ENCODE assay signal across 14 mouse cellular contexts in the genomic region with DNA sequence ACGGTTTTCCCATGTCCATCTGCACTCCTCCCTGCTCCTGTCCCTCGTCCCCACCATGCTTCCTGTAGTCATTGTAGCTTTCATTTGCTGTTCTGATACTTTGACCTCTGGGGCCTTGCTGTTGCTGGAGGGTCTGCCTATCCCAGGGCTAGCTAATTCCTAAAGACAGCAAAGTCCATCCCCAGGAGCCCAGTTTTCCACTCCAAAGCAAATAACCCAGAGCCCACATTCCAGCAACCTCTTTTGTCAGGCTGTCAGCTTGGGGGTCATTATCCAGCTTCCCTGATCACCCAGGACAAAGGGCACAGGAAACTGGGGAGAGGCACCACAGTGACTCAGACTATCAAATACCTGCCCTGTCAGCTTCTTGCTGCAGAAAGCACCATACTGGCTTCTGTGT.
A peak's percentile ranks its signal among the peaks of the same experiment; 100 is the strongest.
DNase-seq lines count a peak whose midpoint lies in the region; ATAC-seq and TF ChIP-seq lines count a peak whose summit lies in the region.
"Had no signal": no experiment of that assay in that cellular context is flagged by ENCODE, and none has a peak within 500 bp of the region (broad histone marks: within the 10 kb centered on the region; RNA-seq: fewer than 3 reads in every experiment).

No protein-coding gene starts in this region.

- H3K27me3 ChIP-seq in midbrain, embryonic 10.5 days (ENCODE audit: low read depth, poor library complexity, severe bottlenecking), result peaks cover 25% of the 10 kb centered on the region; the same call in 1 of the 2 replicates
- H3K27me3 ChIP-seq in midbrain, postnatal 0 days (ENCODE audit: insufficient read depth, low read length), result no peaks in the 10 kb centered on the region
- no peaks in the 10 kb centered on the region for H3K27me3 ChIP-seq in intestine, embryonic 14.5 days (replicated peaks; ENCODE audit: control insufficient read depth, insufficient read depth, low read length)
- H3K27me3 ChIP-seq in liver, adult 2 months (ENCODE audit: control insufficient read depth, insufficient read depth, low read length), result no peaks in the 10 kb centered on the region
- no peaks in the 10 kb centered on the region for H3K27me3 ChIP-seq in stomach, embryonic 16.5 days (ENCODE audit: control insufficient read depth, insufficient read depth, low read length)
- H3K27me3 ChIP-seq: forebrain, embryonic 15.5 days; Patski had no signal

- H3K27ac ChIP-seq in midbrain, embryonic 10.5 days (replicated peaks), result peak overlapping the region; percentile 34
- no peak overlapping the region for H3K27ac ChIP-seq in midbrain, postnatal 0 days (ENCODE audit: low read depth, low read length)
- peak overlapping the region; percentile 3; the same call in 1 of the 2 replicates for H3K27ac ChIP-seq in intestine, embryonic 14.5 days (ENCODE audit: low read depth)
- H3K27ac ChIP-seq in liver, adult 2 months (replicated peaks; ENCODE audit: insufficient read depth, low read depth, low read length), result no peak overlapping the region
- H3K27ac ChIP-seq in stomach, embryonic 16.5 days (ENCODE audit: low read length), result no peak overlapping the region
- H3K27ac ChIP-seq: forebrain, embryonic 15.5 days; midbrain, embryonic 12.5 days had no signal

- 0 out of 2 replicates have a peak, but pooled peaks cover 6% of the 10 kb centered on the region for H3K9me3 ChIP-seq in midbrain, embryonic 10.5 days (replicated peaks)
- H3K9me3 ChIP-seq in midbrain, postnatal 0 days (ENCODE audit: low read length), result no peaks in the 10 kb centered on the region
- H3K9me3 ChIP-seq in intestine, embryonic 14.5 days (ENCODE audit: control insufficient read depth, low read length), result peaks cover 4% of the 10 kb centered on the region
- no peaks in the 10 kb centered on the region for H3K9me3 ChIP-seq in stomach, embryonic 16.5 days (replicated peaks; ENCODE audit: control insufficient read depth, low read length)

- peaks cover 18% of the 10 kb centered on the region for H3K4me1 ChIP-seq in midbrain, embryonic 10.5 days
- no peaks in the 10 kb centered on the region for H3K4me1 ChIP-seq in midbrain, postnatal 0 days (ENCODE audit: insufficient read depth, low read length)
- H3K4me1 ChIP-seq in intestine, embryonic 14.5 days (replicated peaks; ENCODE audit: control insufficient read depth, insufficient read depth, low read length), result peaks cover 4% of the 10 kb centered on the region; the same call in 1 of the 2 replicates
- peaks cover 3% of the 10 kb centered on the region; the same call in 1 of the 2 replicates for H3K4me1 ChIP-seq in liver, adult 2 months (ENCODE audit: control insufficient read depth, insufficient read depth, low read length)
- H3K4me1 ChIP-seq in stomach, embryonic 16.5 days (ENCODE audit: control insufficient read depth, insufficient read depth, low read length), result no peaks in the 10 kb centered on the region
- H3K4me1 ChIP-seq: forebrain, embryonic 15.5 days had no signal

- no peak for TF ChIP-seq CTCF in midbrain, postnatal 0 days (IDR thresholded peaks at IDR 0.05)
- TF ChIP-seq CTCF in liver, adult 2 months (IDR thresholded peaks at IDR 0.05; ENCODE audit: low read depth, low read length), result no peak

- H3K36me3 ChIP-seq in midbrain, embryonic 10.5 days, result no peaks in the 10 kb centered on the region
- no peaks in the 10 kb centered on the region for H3K36me3 ChIP-seq in midbrain, postnatal 0 days (ENCODE audit: insufficient read depth, low read length)
- no peaks in the 10 kb centered on the region for H3K36me3 ChIP-seq in intestine, embryonic 14.5 days (ENCODE audit: control insufficient read depth, insufficient read depth, low read length)
- H3K36me3 ChIP-seq in liver, adult 2 months (ENCODE audit: control insufficient read depth, insufficient read depth, low read length), result no peaks in the 10 kb centered on the region
- no peaks in the 10 kb centered on the region for H3K36me3 ChIP-seq in stomach, embryonic 16.5 days (ENCODE audit: control insufficient read depth, insufficient read depth, low read length)
- H3K36me3 ChIP-seq: forebrain, embryonic 15.5 days; midbrain, embryonic 12.5 days had no signal

- peak; percentile 42 for DNase-seq in midbrain, embryonic 10.5 days (ENCODE audit: low spot score)
- no peak for DNase-seq in midbrain, postnatal 0 days (ENCODE audit: low spot score)
- peak; percentile 56 for DNase-seq in intestine, embryonic 14.5 days (ENCODE audit: low spot score)
- peak; percentile 71 for DNase-seq in liver, adult 2 months (ENCODE audit: extremely low read depth, low read depth, low spot score)
- DNase-seq in T-cell, adult 2 months (ENCODE audit: low spot score), result no peak
- DNase-seq in lung, adult 18-20 months, result no peak
- no peak for DNase-seq in adrenal gland, adult 18-20 months (ENCODE audit: low spot score in 2 of 2)
- DNase-seq: adrenal gland, postnatal 14 days; gastrocnemius, postnatal 25 days; right cerebral cortex, postnatal 4 days had no signal

- no peak overlapping the region for H3K9ac ChIP-seq in midbrain, postnatal 0 days (replicated peaks; ENCODE audit: low read length, poor library complexity, severe bottlenecking)
- no peak overlapping the region for H3K9ac ChIP-seq in intestine, embryonic 14.5 days (ENCODE audit: low read length)
- H3K9ac ChIP-seq in liver, adult 2 months (ENCODE audit: low read depth, low read length), result no peak overlapping the region
- no peak overlapping the region for H3K9ac ChIP-seq in stomach, embryonic 16.5 days (ENCODE audit: low read length)
- H3K9ac ChIP-seq: forebrain, embryonic 15.5 days; midbrain, embryonic 12.5 days had no signal

- no peak overlapping the region for H3K4me2 ChIP-seq in midbrain, postnatal 0 days (ENCODE audit: low read depth, low read length, poor library complexity, severe bottlenecking)
- H3K4me2 ChIP-seq in intestine, embryonic 14.5 days (ENCODE audit: low read length), result no peak overlapping the region
- H3K4me2 ChIP-seq in stomach, embryonic 16.5 days (ENCODE audit: low read depth, low read length), result no peak overlapping the region
- H3K4me2 ChIP-seq: forebrain, embryonic 15.5 days; midbrain, embryonic 12.5 days had no signal

- H3K4me3 ChIP-seq in midbrain, embryonic 10.5 days, result no peak overlapping the region
- H3K4me3 ChIP-seq in midbrain, postnatal 0 days (ENCODE audit: low read depth, low read length), result no peak overlapping the region
- no peak overlapping the region for H3K4me3 ChIP-seq in intestine, embryonic 14.5 days (ENCODE audit: low read depth, low read length)
- H3K4me3 ChIP-seq in liver, adult 2 months (ENCODE audit: insufficient read depth, low read depth, low read length), result no peak overlapping the region
- no peak overlapping the region for H3K4me3 ChIP-seq in stomach, embryonic 16.5 days (replicated peaks; ENCODE audit: low read length)
- H3K4me3 ChIP-seq: forebrain, embryonic 15.5 days; midbrain, embryonic 12.5 days had no signal

- WGBS in midbrain, embryonic 10.5 days, result 0% methylated on average over 2 of the region's 2 CpGs
- WGBS in midbrain, postnatal 0 days, result 27% methylated on average over 2 of the region's 2 CpGs
- 42% methylated on average over 2 of the region's 2 CpGs for WGBS in intestine, embryonic 14.5 days
- 15% methylated on average over 2 of the region's 2 CpGs for WGBS in liver, adult 2 months
- WGBS in stomach, embryonic 16.5 days, result 41% methylated on average over 2 of the region's 2 CpGs

- no peaks in the 10 kb centered on the region for H3K79me2 ChIP-seq in liver, adult 2 months (ENCODE audit: control insufficient read depth, insufficient read depth, low read length)

- no peak for TF ChIP-seq POLR2A in liver, adult 2 months (IDR thresholded peaks at IDR 0.05; ENCODE audit: extremely low read depth, insufficient read depth, low read length)

- no peak for ATAC-seq in midbrain, postnatal 0 days (ENCODE audit: low FRiP score)
- ATAC-seq in intestine, embryonic 14.5 days (replicated peaks; ENCODE audit: low FRiP score, low TSS enrichment, low read depth), result peak; percentile 83
- peak; percentile 33; the same call in 1 of the 2 replicates for ATAC-seq in stomach, embryonic 16.5 days (ENCODE audit: insufficient read depth, low FRiP score)
- ATAC-seq: forebrain, embryonic 15.5 days; Patski had no signal

Comparison
In these comparisons a context has a peak if more than half of its experiments do, and no peak if none do; other contexts are left out.
1. DNase-seq: peak in midbrain, embryonic 10.5 days (single experiment), intestine, embryonic 14.5 days (single experiment) and liver, adult 2 months (single experiment); none in midbrain, postnatal 0 days (single experiment), T-cell, adult 2 months (single experiment), lung, adult 18-20 months (0 of 2) and adrenal gland, adult 18-20 months (0 of 2).
2. H3K27ac ChIP-seq: peak in midbrain, embryonic 10.5 days (single experiment) and intestine, embryonic 14.5 days (single experiment); none in midbrain, postnatal 0 days (single experiment), liver, adult 2 months (single experiment) and stomach, embryonic 16.5 days (single experiment).